Mouse (Mus musculus) layer of hippocampus, postnatal 10 days (tissue): ENCODE data around the gene Dhx33. TPM values are rescaled to one million over a fixed set of nuclear protein-coding genes. Genes with fewer than 3 reads are reported as not detected.
A peak's percentile ranks its signal among the peaks of the same experiment; 100 is the strongest.

Experiments
- DNase-seq, 2 experiments: peaks; one replicate each; pipeline ENCODE4 v3.0.0; 2021; ENCODE audit warnings: low spot score in 2 of 2
- long read RNA-seq: library from polyadenylated mRNA; stranded (forward); transcript quantifications from one replicate; pipeline ENCODE4 v2.0.0, GENCODE M21; 2023
- total RNA-seq, 2 experiments: library from RNA; stranded (reverse); gene quantifications; 2 replicates each; pipeline ENCODE4 v1.2.3; 2021

The Dhx33 gene
- 10 to 100 TPM; 25.6 to 25.7 TPM for total RNA-seq
- long read RNA-seq, full-length matches to known transcripts = 5 of 10 reads
- long read RNA-seq, partial matches to known transcripts = 0 of 10 reads
- long read RNA-seq, other reads (novel, unspliced or antisense) = 5 of 10 reads

GRCm38 (mm10) chr11:71004316-71004773 is at the start of gene Dhx33:
TSS of gene Dhx33 (minus strand) at chr11:71004437.
- DNase-seq = peak; percentile 96 to 97

GRCm38 (mm10) chr11:71052554-71052953 is 48.3 kb upstream of the Dhx33 start:
- DNase-seq = peak in 1 of 2 experiments; percentile 30

- no peak for DNase-seq
These were observed 35.5 kb upstream of the Dhx33 start for GRCm38 (mm10) chr11:71039526-71040298.

GRCm38 (mm10) chr11:71033163-71033761 is 29.0 kb upstream of the Dhx33 start, which contains the start of gene 6330403K07Rik:
TSS of gene 6330403K07Rik (minus strand) at chr11:71033513.
- DNase-seq = peak; percentile 61 to 63

GRCm38 (mm10) chr11:71032491-71033162 is 28.4 kb upstream of the Dhx33 start:
- DNase-seq = peak; percentile 40 to 41

GRCm38 (mm10) chr11:71032070-71032469 is 27.8 kb upstream of the Dhx33 start:
- no peak for DNase-seq

- no peak for DNase-seq
These were observed 25.3 kb upstream of the Dhx33 start for GRCm38 (mm10) chr11:71029403-71030118.

- DNase-seq = no peak
These were observed 24.0 kb upstream of the Dhx33 start for GRCm38 (mm10) chr11:71028280-71028679.

- peak; percentile 97 to 98 for DNase-seq
These were observed 15.2 kb upstream of the Dhx33 start, which contains the start of the genes Mis12 and Derl2 for GRCm38 (mm10) chr11:71019201-71020068. TSS of gene Mis12 (plus strand) at chr11:71019611. TSS of gene Derl2 (minus strand) at chr11:71019841.

GRCm38 (mm10) chr11:71018416-71019200 is 14.4 kb upstream of the Dhx33 start:
- DNase-seq = no peak

- no peak for DNase-seq
These were observed 12.8 kb upstream of the Dhx33 start for GRCm38 (mm10) chr11:71017051-71017450.

- no peak for DNase-seq
These were observed 8.5 kb upstream of the Dhx33 start for GRCm38 (mm10) chr11:71012743-71013142.

GRCm38 (mm10) chr11:71008321-71008720 is 4.1 kb upstream of the Dhx33 start:
- no peak for DNase-seq

GRCm38 (mm10) chr11:71007831-71008230 is 3.6 kb upstream of the Dhx33 start:
- no peak for DNase-seq

- DNase-seq = no peak
These were observed 2.8 kb upstream of the Dhx33 start for GRCm38 (mm10) chr11:71007026-71007425.

GRCm38 (mm10) chr11:71005046-71005445 is 809 bp upstream of the Dhx33 start:
- DNase-seq = no peak

GRCm38 (mm10) chr11:71003611-71004315 is 474 bp downstream of the Dhx33 start:
- DNase-seq = peak in 1 of 2 experiments; percentile 13

GRCm38 (mm10) chr11:71001167-71001566 is 3.1 kb downstream of the Dhx33 start:
- no peak for DNase-seq
